Mouse (Mus musculus): ENCODE results near the gene Sphk2. TPM values are rescaled to one million over a fixed set of nuclear protein-coding genes. Genes with fewer than 3 reads are reported as not detected.
A peak's percentile ranks its signal among the peaks of the same experiment; 100 is the strongest.

Gene Sphk2
- polyA plus RNA-seq, 1 experiment, result 33.0 TPM

GRCm38 (mm10) chr7:45716460-45716857 is 1.3 kb downstream of the Sphk2 start:
- TF ChIP-seq CTCF (IDR thresholded peaks at IDR 0.05; ENCODE audit: borderline replicate concordance, extremely low read depth, insufficient read depth, insufficient read length), result no peak

GRCm38 (mm10) chr7:45715741-45716459 is 1.9 kb downstream of the Sphk2 start:
- TF ChIP-seq CTCF (IDR thresholded peaks at IDR 0.05; ENCODE audit: borderline replicate concordance, extremely low read depth, insufficient read depth, insufficient read length) (no peak), POLR2A (IDR thresholded peaks at IDR 0.05; ENCODE audit: borderline replicate concordance, extremely low read depth, insufficient read depth, insufficient read length, poor library complexity, severe bottlenecking) (no peak)
- DNase-seq (ENCODE audit: low read depth), result no peak

More at GRCm38 (mm10) chr7:45716460-45716857, 1.3 kb downstream of the Sphk2 start:
- no peak for DNase-seq (ENCODE audit: low read depth)

- peak; percentile 39; the same call in 1 of the 2 replicates for TF ChIP-seq POLR2A (IDR thresholded peaks at IDR 0.05; ENCODE audit: borderline replicate concordance, extremely low read depth, insufficient read depth, insufficient read length, poor library complexity, severe bottlenecking)
- no peak for TF ChIP-seq CTCF (IDR thresholded peaks at IDR 0.05; ENCODE audit: borderline replicate concordance, extremely low read depth, insufficient read depth, insufficient read length)
- peak; percentile 99 for DNase-seq (ENCODE audit: low read depth)
These were observed 2.6 kb downstream of the Sphk2 start, which contains the start of gene Rpl18 for GRCm38 (mm10) chr7:45715090-45715708. Gene Rpl18 (plus strand): TSS chr7:45715457.

DNA sequence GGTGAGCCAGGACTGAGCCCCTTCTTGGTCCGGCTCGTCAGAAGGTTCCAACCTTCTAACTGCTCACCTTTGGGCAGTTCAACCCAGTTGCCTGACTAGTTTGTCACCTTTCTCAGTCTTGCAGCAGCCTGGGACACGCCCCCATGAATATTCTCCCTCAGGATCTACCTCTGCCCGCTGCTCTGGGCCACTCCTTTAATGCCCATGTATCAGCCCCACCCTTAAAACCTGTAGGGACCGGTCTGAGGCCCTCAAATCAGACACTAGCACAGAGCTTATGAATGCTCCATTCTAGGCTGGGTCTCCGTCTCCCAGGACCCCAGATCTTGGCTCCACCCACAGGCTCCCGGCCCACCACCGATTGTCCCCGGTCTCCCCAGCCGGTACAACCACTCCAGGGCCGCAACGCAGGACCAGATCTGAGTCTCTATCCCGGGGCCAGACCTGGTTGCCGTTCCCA is 3.1 kb downstream of the Sphk2 start:
- TF ChIP-seq CTCF (IDR thresholded peaks at IDR 0.05; ENCODE audit: borderline replicate concordance, extremely low read depth, insufficient read depth, insufficient read length) (no peak), POLR2A (IDR thresholded peaks at IDR 0.05; ENCODE audit: borderline replicate concordance, extremely low read depth, insufficient read depth, insufficient read length, poor library complexity, severe bottlenecking) (no peak)
- no peak for DNase-seq (ENCODE audit: low read depth)

- DNase-seq (ENCODE audit: low read depth), result no peak
- TF ChIP-seq POLR2A (IDR thresholded peaks at IDR 0.05; ENCODE audit: borderline replicate concordance, extremely low read depth, insufficient read depth, insufficient read length, poor library complexity, severe bottlenecking), result no peak
- TF ChIP-seq CTCF (IDR thresholded peaks at IDR 0.05; ENCODE audit: borderline replicate concordance, extremely low read depth, insufficient read depth, insufficient read length), result no peak
These were observed 3.8 kb downstream of the Sphk2 start for GRCm38 (mm10) chr7:45713881-45714520.

GRCm38 (mm10) chr7:45713396-45713795 is 4.4 kb downstream of the Sphk2 start:
- no peak for DNase-seq (ENCODE audit: low read depth)
- TF ChIP-seq CTCF (IDR thresholded peaks at IDR 0.05; ENCODE audit: borderline replicate concordance, extremely low read depth, insufficient read depth, insufficient read length), result no peak
- TF ChIP-seq POLR2A (IDR thresholded peaks at IDR 0.05; ENCODE audit: borderline replicate concordance, extremely low read depth, insufficient read depth, insufficient read length, poor library complexity, severe bottlenecking), result no peak

DNA sequence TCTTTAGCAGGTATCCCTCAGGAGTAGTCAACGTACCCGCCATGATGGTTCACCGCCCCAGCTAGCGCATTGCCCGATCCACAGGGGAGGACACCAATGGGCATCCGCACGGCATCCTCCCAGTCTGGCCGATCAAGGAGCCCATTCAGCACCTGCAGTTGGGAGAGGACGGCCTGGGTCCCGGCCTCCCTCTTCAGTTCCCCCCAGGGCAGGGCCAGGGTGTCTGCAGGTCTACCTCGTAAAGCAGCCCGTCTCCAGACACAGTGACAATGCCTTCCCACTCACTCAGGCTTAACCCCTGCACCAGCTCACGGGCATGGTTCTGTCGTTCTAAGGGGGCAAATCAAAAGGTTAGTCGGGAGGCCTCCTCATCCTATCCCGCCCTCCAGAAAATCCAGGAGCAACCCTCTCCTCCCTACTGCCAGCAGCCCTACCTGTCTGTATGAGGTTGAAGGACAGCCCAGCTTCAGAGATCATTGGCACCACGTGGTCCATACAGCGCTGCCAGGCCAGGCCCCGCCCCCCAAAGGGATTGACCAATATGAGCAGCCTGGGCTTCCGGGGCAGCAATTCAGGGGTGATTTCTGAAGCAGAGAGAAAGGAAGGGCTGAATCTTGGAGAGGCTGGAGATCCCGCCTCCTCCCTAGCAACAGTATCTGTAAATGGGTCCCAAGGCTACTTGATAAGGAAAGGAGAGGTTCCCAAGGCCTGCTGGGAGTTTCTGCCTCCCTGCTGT is 5.6 kb downstream of the Sphk2 start:
- no peak for DNase-seq (ENCODE audit: low read depth)
- TF ChIP-seq POLR2A (IDR thresholded peaks at IDR 0.05; ENCODE audit: borderline replicate concordance, extremely low read depth, insufficient read depth, insufficient read length, poor library complexity, severe bottlenecking), result no peak
- no peak for TF ChIP-seq CTCF (IDR thresholded peaks at IDR 0.05; ENCODE audit: borderline replicate concordance, extremely low read depth, insufficient read depth, insufficient read length)

DNA sequence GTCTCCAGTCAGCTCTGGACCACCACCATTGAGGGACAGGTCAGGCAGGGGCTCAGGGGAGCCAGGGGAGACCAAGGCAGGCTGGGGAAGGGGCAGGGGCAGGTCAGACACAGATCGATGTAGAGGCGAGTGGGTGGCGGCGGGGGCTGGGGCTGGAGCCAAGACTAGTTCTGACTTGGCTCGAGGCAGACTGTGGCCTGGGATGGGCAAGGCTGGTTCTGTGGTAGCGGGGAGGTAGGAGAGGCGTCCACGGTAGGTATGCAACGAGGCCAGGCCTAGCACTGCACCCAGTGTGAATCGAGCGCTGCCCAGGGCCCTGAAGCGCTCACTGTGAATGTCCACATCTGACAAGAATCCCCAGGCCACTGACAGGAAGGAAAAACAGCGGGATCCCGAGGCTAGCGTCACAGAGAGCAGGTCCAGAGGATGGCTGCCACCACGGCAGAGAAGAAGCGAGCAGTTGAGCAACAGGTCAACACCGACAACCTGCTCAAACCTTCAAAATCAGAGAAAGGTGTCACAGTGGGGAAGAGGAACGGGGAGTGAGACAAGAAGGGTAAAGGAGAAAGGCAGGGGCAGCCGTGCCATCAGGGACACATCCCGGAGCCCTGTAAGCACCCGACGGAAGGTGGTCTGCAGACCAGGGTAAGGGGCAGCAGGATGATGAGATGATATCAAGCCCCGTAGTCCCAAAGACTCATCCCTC is 6.3 kb downstream of the Sphk2 start:
- no peak for TF ChIP-seq CTCF (IDR thresholded peaks at IDR 0.05; ENCODE audit: borderline replicate concordance, extremely low read depth, insufficient read depth, insufficient read length)
- TF ChIP-seq POLR2A (IDR thresholded peaks at IDR 0.05; ENCODE audit: borderline replicate concordance, extremely low read depth, insufficient read depth, insufficient read length, poor library complexity, severe bottlenecking), result no peak

GRCm38 (mm10) chr7:45710477-45711191 is 7.2 kb downstream of the Sphk2 start:
- TF ChIP-seq POLR2A (IDR thresholded peaks at IDR 0.05; ENCODE audit: borderline replicate concordance, extremely low read depth, insufficient read depth, insufficient read length, poor library complexity, severe bottlenecking) (no peak), CTCF (IDR thresholded peaks at IDR 0.05; ENCODE audit: borderline replicate concordance, extremely low read depth, insufficient read depth, insufficient read length) (no peak)
- DNase-seq (ENCODE audit: low read depth), result no peak

More for the DNA sequence above, 6.3 kb downstream of the Sphk2 start:
- DNase-seq (ENCODE audit: low read depth), result no peak
